Mouse (Mus musculus) heart, adult 2 months (tissue): ENCODE measurements at regions not wholly inside any gene's neighbourhood (a gene's known extent, or its start where the extent isn't known, plus 50 kb on each side); places are given as distances from the start of the nearest gene placed in this dataset.

Source experiments
- CTCF ChIP-seq: fragments of 200-600 bp; IDR thresholded peaks from 2 replicates; pipeline ENCODE4 v1.8.1; 2022; ENCODE audit warnings: antibody characterized with exemption, mild to moderate bottlenecking, moderate library complexity
- EP300 ChIP-seq: fragments of 200-500 bp; IDR thresholded peaks from 2 replicates; pipeline ENCODE4 v1.6.1; 2011; ENCODE audit warnings: low read depth, low read length, control low read depth; ENCODE audit not compliant: insufficient read depth
- POLR2A ChIP-seq: fragments of 200-500 bp; IDR thresholded peaks from 2 replicates; pipeline ENCODE4 v1.6.1; 2011; ENCODE audit warnings: mild to moderate bottlenecking, low read depth, low read length, control low read depth; ENCODE audit not compliant: insufficient read depth

DNA sequence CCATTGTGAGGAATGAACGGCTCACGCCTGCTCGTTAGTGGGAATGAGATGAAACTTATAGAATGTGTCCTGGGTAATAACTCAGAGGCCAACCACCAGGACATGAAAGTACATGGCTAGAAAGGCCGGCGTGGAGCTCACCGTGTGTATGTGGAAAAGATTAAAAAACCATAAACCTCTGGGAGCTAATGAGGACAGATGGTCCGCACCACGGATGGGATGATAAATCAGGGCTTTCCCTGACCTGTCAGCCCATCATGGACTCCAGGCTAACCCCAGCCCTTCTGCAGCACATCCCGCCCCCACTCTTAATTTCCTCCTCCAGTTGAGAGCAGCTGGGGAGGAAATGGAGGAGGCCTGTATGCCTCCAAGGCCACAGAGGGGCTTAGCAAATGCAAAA is 108.0 kb upstream of the Rbm19 start:
- no peak for TF ChIP-seq CTCF
- no peak for TF ChIP-seq EP300
- TF ChIP-seq POLR2A, result no peak
